ENCODE assay signal across 8 mouse cellular contexts in genomic region chr15:85811535-85812277, GRCm38 (mm10). TPM values are rescaled to one million over a fixed set of nuclear protein-coding genes. Genes with fewer than 3 reads are reported as not detected.
A peak's percentile ranks its signal among the peaks of the same experiment; 100 is the strongest.
DNase-seq lines count a peak whose midpoint lies in the region; ATAC-seq lines count a peak whose summit lies in the region.

Gene Cdpf1, minus strand, starts transcription at chr15:85811697.

- peak within 1 kb of the TSS; percentile 80 for H3K9ac ChIP-seq in hindbrain, embryonic 13.5 days

- peak within 1 kb of the TSS; percentile 69 for H3K4me3 ChIP-seq in hindbrain, embryonic 13.5 days

- peaks cover 14% of the 10 kb centered on the region for H3K4me1 ChIP-seq in hindbrain, embryonic 13.5 days (replicated peaks)

- H3K4me2 ChIP-seq in hindbrain, embryonic 13.5 days = peak within 1 kb of the TSS; percentile 82

- DNase-seq in NIH3T3 (ENCODE audit: low read depth) = peak; percentile 99
- DNase-seq in cerebellum, postnatal 10 days = peak; percentile 100
- DNase-seq in frontal cortex, postnatal 14 days (ENCODE audit: low spot score in 2 of 2) = peak; percentile 97 to 99
- DNase-seq in layer of hippocampus, postnatal 25 days (ENCODE audit: extremely low spot score in 1 of 2, low spot score in 1 of 2) = peak; percentile 97 to 99
- DNase-seq in lung, postnatal 25 days (ENCODE audit: low spot score) = peak; percentile 99
- DNase-seq in retina, embryonic 14.5 days (ENCODE audit: low spot score) = peak; percentile 100
- DNase-seq in thymus, postnatal 4 days = peak; percentile 100

- H3K36me3 ChIP-seq in hindbrain, embryonic 13.5 days = no peaks in the 10 kb centered on the region

- WGBS in hindbrain, embryonic 13.5 days = 3% methylated on average over 36 of the region's 36 CpGs

- ATAC-seq in hindbrain, embryonic 13.5 days (ENCODE audit: low FRiP score) = peak; percentile 96

- peaks cover 6% of the 10 kb centered on the region; the same call in 1 of the 2 replicates for H3K9me3 ChIP-seq in hindbrain, embryonic 13.5 days

- peak within 1 kb of the TSS; percentile 91 for H3K27ac ChIP-seq in hindbrain, embryonic 13.5 days

- H3K27me3 ChIP-seq in hindbrain, embryonic 13.5 days = peaks cover 7% of the 10 kb centered on the region; the same call in 1 of the 2 replicates

RNA-seq across cellular contexts. Expression of gene Cdpf1, which starts in this region (rescaled TPM):
- polyA plus RNA-seq in hindbrain, embryonic 13.5 days (2015; fragmentation: Nextera tagmentation; extraction: Ambion mirVana) = 17.1 and 20.5 TPM in 2 replicates
- 10 to 100 TPM; 22.6 to 23.7 TPM for total RNA-seq in layer of hippocampus, postnatal 25 days (2021)

Comparison
In these comparisons a context has a peak if more than half of its experiments do, and no peak if none do; other contexts are left out.
1. Peak in every context shown above with its lines: DNase-seq, ATAC-seq, H3K4me3 ChIP-seq and H3K27ac ChIP-seq.